Mouse (Mus musculus) liver, adult 2 months (tissue): Measurements from ENCODE around the gene Cse1l. TPM values are rescaled to one million over a fixed set of nuclear protein-coding genes. Genes with fewer than 3 reads are reported as not detected.

ENCODE experiments used
- DNase-seq: peaks from one replicate; pipeline ENCODE4 v3.0.0-alpha.2; 2011; ENCODE audit warnings: low read depth, low spot score; ENCODE audit errors: extremely low read depth
- H3K27ac ChIP-seq: fragments of 200-500 bp; replicated peaks from 2 replicates; pipeline ENCODE4 v1.5.1; 2012; ENCODE audit warnings: low read depth, mild to moderate bottlenecking, control low read depth, inconsistent platforms, low read length; ENCODE audit not compliant: insufficient read depth
- H3K27me3 ChIP-seq: fragments of 200-500 bp; 2 replicates; pipeline ENCODE4 v1.6.1; 2012; ENCODE audit warnings: mild to moderate bottlenecking, moderate library complexity, low read length, inconsistent platforms; ENCODE audit not compliant: control insufficient read depth, insufficient read depth
- H3K36me3 ChIP-seq: fragments of 200-500 bp; 2 replicates; pipeline ENCODE4 v1.6.1; 2012; ENCODE audit warnings: low read length, inconsistent platforms; ENCODE audit not compliant: control insufficient read depth, insufficient read depth
- H3K4me1 ChIP-seq: fragments of 200-500 bp; 2 replicates; pipeline ENCODE4 v1.6.1; 2011; ENCODE audit warnings: low read length; ENCODE audit not compliant: control insufficient read depth, insufficient read depth
- H3K4me3 ChIP-seq: fragments of 200-500 bp; 2 replicates; pipeline ENCODE4 v1.5.1; 2011; ENCODE audit warnings: low read depth, mild to moderate bottlenecking, control low read depth, low read length, moderate library complexity; ENCODE audit not compliant: insufficient read depth
- H3K79me2 ChIP-seq: fragments of 200-500 bp; 2 replicates; pipeline ENCODE4 v1.6.1; 2012; ENCODE audit warnings: inconsistent platforms, mild to moderate bottlenecking, low read length, moderate library complexity; ENCODE audit not compliant: control insufficient read depth, insufficient read depth
- H3K9ac ChIP-seq: fragments of 200-500 bp; 2 replicates; pipeline ENCODE4 v1.6.1; 2012; ENCODE audit warnings: low read depth, mild to moderate bottlenecking, control low read depth, inconsistent platforms, low read length
- CTCF ChIP-seq: fragments of 200-500 bp; IDR thresholded peaks from 2 replicates; pipeline ENCODE4 v1.5.1; 2011; ENCODE audit warnings: low read depth, low read length, control low read depth
- POLR2A ChIP-seq: fragments of 200-500 bp; IDR thresholded peaks from 2 replicates; pipeline ENCODE4 v1.6.1; 2011; ENCODE audit warnings: low read length, control low read depth; ENCODE audit not compliant: insufficient read depth; ENCODE audit errors: extremely low read depth
- WGBS: fragments of 180-500 bp; shearing (Covaris S2); methylation state at CpG from one replicate; pipeline ENCODE4 v1.1.7; 2018; 5-methylcytosine and 5-hydroxymethylcytosine counted together
- polyA plus RNA-seq: library from polyadenylated mRNA; depleted of rRNA; stranded (reverse); fragments of >200 nt; gene quantifications from 2 replicates; pipeline ENCODE4 v1.2.3, GENCODE M21; 2012; rRNA removed
- total RNA-seq: library from RNA; depleted of rRNA; stranded (reverse); fragments of >200 nt; gene quantifications from 2 replicates; pipeline ENCODE4 v1.2.3, GENCODE M21; 2014; rRNA removed

Cse1l gene
- 27.0 and 29.7 TPM in 2 replicates for total RNA-seq
- 8.3 and 10.7 TPM in 2 replicates for polyA plus RNA-seq

GRCm38 (mm10) chr2:166905711-166906522 lies at the start of gene Cse1l:
Gene Cse1l (plus strand): TSS chr2:166906040.
- TF ChIP-seq POLR2A (no peak; the same call in 1 of the 2 replicates), CTCF (no peak)
- DNase-seq = peak; percentile 85
- WGBS = 1% methylated on average over 80 of the region's 80 CpGs

GRCm38 (mm10) chr2:166856366-166856765 lies 49.5 kb upstream of the Cse1l start:
- 11% methylated on average over 6 of the region's 6 CpGs for WGBS

More at GRCm38 (mm10) chr2:166905711-166906522, at the start of gene Cse1l:
- Histone ChIP-seq H3K27me3 (no peaks in the 10 kb centered on the region), H3K27ac (peak within 1 kb of the TSS; percentile 84), H3K36me3 (no peaks in the 10 kb centered on the region), H3K4me3 (peak within 1 kb of the TSS; percentile 90), H3K9ac (peak within 1 kb of the TSS; percentile 92), H3K4me1 (peaks cover 7% of the 10 kb centered on the region), H3K79me2 (peaks cover 20% of the 10 kb centered on the region; the same call in 1 of the 2 replicates)

GRCm38 (mm10) chr2:166857118-166857517 lies 48.7 kb upstream of the Cse1l start:
- Histone ChIP-seq H3K36me3 (peaks cover 46% of the 10 kb centered on the region), H3K27me3 (no peaks in the 10 kb centered on the region), H3K27ac (no peak overlapping the region), H3K9ac (no peak overlapping the region), H3K79me2 (no peaks in the 10 kb centered on the region), H3K4me3 (no peak overlapping the region), H3K4me1 (peaks cover 5% of the 10 kb centered on the region)
- 90% methylated on average over 2 of the region's 2 CpGs for WGBS
- DNase-seq = peak; percentile 42
- no peak for TF ChIP-seq CTCF
- no peak for TF ChIP-seq POLR2A

More at GRCm38 (mm10) chr2:166856366-166856765, 49.5 kb upstream of the Cse1l start:
- Histone ChIP-seq H3K4me3 (no peak overlapping the region), H3K27ac (peak overlapping the region; percentile 13; the same call in 1 of the 2 replicates), H3K79me2 (no peaks in the 10 kb centered on the region), H3K36me3 (peaks cover 43% of the 10 kb centered on the region), H3K9ac (no peak overlapping the region), H3K27me3 (no peaks in the 10 kb centered on the region), H3K4me1 (peaks cover 5% of the 10 kb centered on the region)
- TF ChIP-seq CTCF = no peak
- no peak for TF ChIP-seq POLR2A
- peak; percentile 82 for DNase-seq

- TF ChIP-seq POLR2A (no peak), CTCF (no peak)
- 83% methylated on average over 7 of the region's 7 CpGs for WGBS
- Histone ChIP-seq H3K79me2 (no peaks in the 10 kb centered on the region), H3K27ac (no peak overlapping the region), H3K9ac (no peak overlapping the region), H3K27me3 (no peaks in the 10 kb centered on the region), H3K4me1 (peaks cover 5% of the 10 kb centered on the region), H3K36me3 (peaks cover 39% of the 10 kb centered on the region), H3K4me3 (no peak overlapping the region)
- DNase-seq = no peak
Observed at GRCm38 (mm10) chr2:166859214-166859613, 46.6 kb upstream of the Cse1l start.

GRCm38 (mm10) chr2:166862505-166862904 lies 43.3 kb upstream of the Cse1l start:
- no peaks in the 10 kb centered on the region for H3K4me1 ChIP-seq
- no peaks in the 10 kb centered on the region for H3K79me2 ChIP-seq
- no peaks in the 10 kb centered on the region for H3K27me3 ChIP-seq
- no peak overlapping the region for H3K4me3 ChIP-seq
- TF ChIP-seq CTCF (no peak), POLR2A (no peak)
- peaks cover 55% of the 10 kb centered on the region for H3K36me3 ChIP-seq
- no peak overlapping the region for H3K9ac ChIP-seq
- no peak overlapping the region for H3K27ac ChIP-seq
- WGBS = 86% methylated on average over 3 of the region's 3 CpGs
- DNase-seq = no peak

GRCm38 (mm10) chr2:166865476-166865875 lies 40.4 kb upstream of the Cse1l start:
- 88% methylated on average over 10 of the region's 10 CpGs for WGBS
- Histone ChIP-seq H3K79me2 (no peaks in the 10 kb centered on the region), H3K36me3 (peaks cover 41% of the 10 kb centered on the region), H3K27ac (no peak overlapping the region), H3K27me3 (no peaks in the 10 kb centered on the region), H3K4me1 (peaks cover 6% of the 10 kb centered on the region), H3K4me3 (no peak overlapping the region), H3K9ac (no peak overlapping the region)
- TF ChIP-seq POLR2A = no peak
- TF ChIP-seq CTCF = no peak
- DNase-seq = no peak
